In the genomic region with DNA sequence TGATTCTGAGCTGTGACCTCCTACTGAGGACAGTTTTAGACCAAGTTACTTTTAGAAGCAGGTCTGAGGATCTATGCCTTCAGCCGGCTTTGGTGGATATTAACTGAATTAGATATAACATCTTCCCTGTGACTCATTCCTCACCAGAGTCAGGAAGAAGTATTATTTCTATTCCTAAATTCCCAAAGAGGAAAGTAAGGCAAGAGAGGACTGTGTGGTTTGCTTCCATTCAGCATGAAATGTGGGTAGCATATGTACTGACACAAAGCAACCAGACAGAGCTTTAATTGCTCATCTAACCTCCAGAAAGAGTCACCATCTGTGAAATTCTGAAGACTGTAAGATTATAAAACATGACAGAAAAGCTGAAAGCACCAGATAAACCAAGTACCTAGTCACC, we compare ENCODE assay signal across 11 mouse cellular contexts.
"Had no signal": no experiment of that assay in that cellular context is flagged by ENCODE, and none has a peak within 500 bp of the region (broad histone marks: within the 10 kb centered on the region; RNA-seq: fewer than 3 reads in every experiment).

No protein-coding gene starts in this region.

- H3K27ac ChIP-seq: intestine, embryonic 15.5 days; limb, embryonic 15.5 days; liver, embryonic 14.5 days; midbrain, embryonic 12.5 days; neural tube, embryonic 13.5 days had no signal

- H3K4me3 ChIP-seq: intestine, embryonic 15.5 days; limb, embryonic 15.5 days; midbrain, embryonic 12.5 days; neural tube, embryonic 13.5 days had no signal

- H3K4me1 ChIP-seq: intestine, embryonic 15.5 days; limb, embryonic 15.5 days; midbrain, embryonic 12.5 days; neural tube, embryonic 13.5 days had no signal

- DNase-seq: kidney, adult 18-20 months; kidney, postnatal 10 days; lung, adult 18-20 months; retina, postnatal 1 day; right cerebral cortex, postnatal 14 days; thymus, postnatal 4 days had no signal
